Mouse (Mus musculus): ENCODE measurements at regions not wholly inside any gene's neighbourhood (a gene's known extent, or its start where the extent isn't known, plus 50 kb on each side); places are given as distances from the start of the nearest gene placed in this dataset.

- no peak for DNase-seq (ENCODE audit: low spot score)
These were observed 55.3 kb upstream of the Ccnd2 start for GRCm38 (mm10) chr6:127207308-127207707.

- no peak for DNase-seq (ENCODE audit: low spot score)
These were observed 61.4 kb upstream of the Ccnd2 start for GRCm38 (mm10) chr6:127213355-127213754.

DNA sequence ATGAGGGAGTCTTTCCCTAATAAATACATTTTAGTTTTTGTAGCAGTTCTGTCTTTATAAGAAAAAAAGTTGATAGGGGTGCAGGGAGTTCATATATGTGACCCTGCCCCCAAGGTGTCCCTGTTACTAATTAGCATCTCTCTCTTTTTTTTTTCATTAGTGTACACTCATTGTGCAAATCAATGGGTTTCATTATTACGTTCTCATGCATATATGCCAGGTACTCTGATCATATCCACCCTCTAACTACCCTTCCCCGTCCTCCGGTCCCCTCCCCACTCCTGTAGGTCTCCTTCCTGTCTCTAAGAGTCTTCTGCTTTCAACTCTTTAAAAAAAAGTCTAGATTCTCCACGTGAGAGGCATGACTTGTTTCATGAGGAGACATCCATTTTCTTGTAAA lies 63.9 kb upstream of the Ccnd2 start:
- DNase-seq (ENCODE audit: low spot score), result no peak

DNA sequence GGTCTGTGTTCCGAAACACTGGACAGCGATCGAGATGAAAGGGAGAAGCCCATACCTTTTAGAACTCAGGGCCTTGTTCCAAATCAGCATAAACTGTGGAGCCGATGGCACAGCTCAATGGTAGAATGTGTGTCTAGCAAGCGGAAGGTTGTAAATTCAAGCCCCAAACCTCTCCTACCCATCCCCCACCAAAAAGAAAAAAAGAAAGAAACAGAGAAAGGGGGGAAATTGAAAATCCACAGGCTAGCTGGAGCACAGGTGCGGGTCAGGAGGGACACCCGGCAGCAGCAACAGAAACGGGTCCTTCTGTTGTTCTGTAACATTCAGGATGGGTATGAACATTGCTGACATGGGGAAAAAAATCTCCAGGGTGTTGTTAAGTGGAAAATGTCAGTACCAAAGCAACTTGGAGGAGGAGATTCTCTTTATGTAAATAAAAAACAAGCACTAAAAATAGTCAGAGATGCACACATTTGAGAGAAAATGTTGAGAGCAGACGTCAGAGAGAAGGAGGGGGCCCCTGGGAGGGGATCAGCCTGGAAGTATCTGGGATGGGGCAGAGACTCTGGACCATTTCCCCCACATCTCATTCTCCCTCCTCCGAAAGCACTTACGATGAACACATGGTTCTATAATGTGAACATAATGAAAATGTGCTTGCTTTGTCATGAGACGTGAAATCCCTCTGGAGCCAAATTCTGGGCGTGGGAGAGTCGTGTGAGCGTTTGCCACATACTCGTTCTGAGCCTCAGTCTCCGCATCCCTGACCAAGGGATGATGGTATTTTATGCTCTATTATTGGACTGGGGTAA lies 66.8 kb upstream of the Ccnd2 start:
- DNase-seq (ENCODE audit: low spot score), result no peak

DNA sequence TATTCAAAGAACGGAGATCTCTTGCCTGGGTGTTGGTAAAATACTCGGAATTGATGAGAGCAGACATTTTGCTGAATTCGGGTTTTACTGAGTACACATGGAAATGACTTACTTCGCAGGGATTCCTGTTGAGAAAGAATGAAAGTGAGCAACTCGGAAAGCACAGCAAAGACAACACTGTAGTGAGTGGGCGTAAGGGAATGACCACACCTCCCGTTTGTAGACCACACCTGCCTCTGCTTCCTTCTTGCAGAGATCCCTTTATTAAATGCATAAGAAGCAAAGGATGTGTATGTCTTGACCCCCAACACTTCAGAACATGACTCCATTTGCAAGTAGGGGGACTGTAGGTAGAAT lies 67.4 kb upstream of the Ccnd2 start:
- no peak for DNase-seq (ENCODE audit: low spot score)

GRCm38 (mm10) chr6:127226242-127226983 lies 74.4 kb upstream of the Ccnd2 start:
- no peak for DNase-seq (ENCODE audit: low spot score)

GRCm38 (mm10) chr6:127236510-127237109 lies 84.6 kb upstream of the Ccnd2 start:
- no peak for DNase-seq (ENCODE audit: low spot score)

DNA sequence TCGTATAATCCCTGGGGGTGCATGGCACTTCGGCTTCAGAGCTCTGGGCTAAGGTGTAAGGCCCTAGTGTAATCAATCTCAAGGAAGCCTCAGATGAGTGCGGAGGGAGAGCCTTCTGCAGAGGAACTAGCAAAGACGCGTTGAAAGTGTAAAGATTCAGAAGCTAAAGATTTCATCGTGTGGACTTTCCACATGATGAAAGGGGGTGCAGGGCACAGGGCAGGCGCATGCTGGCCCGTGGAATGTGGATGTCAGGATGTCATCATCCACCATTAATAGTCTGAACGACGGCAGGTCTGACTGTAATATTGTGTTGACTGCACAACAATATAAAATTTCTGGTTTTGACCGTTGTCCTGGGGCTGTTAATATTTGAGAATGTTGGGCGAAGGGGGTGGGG lies 85.2 kb upstream of the Ccnd2 start:
- no peak for DNase-seq (ENCODE audit: low spot score)

DNA sequence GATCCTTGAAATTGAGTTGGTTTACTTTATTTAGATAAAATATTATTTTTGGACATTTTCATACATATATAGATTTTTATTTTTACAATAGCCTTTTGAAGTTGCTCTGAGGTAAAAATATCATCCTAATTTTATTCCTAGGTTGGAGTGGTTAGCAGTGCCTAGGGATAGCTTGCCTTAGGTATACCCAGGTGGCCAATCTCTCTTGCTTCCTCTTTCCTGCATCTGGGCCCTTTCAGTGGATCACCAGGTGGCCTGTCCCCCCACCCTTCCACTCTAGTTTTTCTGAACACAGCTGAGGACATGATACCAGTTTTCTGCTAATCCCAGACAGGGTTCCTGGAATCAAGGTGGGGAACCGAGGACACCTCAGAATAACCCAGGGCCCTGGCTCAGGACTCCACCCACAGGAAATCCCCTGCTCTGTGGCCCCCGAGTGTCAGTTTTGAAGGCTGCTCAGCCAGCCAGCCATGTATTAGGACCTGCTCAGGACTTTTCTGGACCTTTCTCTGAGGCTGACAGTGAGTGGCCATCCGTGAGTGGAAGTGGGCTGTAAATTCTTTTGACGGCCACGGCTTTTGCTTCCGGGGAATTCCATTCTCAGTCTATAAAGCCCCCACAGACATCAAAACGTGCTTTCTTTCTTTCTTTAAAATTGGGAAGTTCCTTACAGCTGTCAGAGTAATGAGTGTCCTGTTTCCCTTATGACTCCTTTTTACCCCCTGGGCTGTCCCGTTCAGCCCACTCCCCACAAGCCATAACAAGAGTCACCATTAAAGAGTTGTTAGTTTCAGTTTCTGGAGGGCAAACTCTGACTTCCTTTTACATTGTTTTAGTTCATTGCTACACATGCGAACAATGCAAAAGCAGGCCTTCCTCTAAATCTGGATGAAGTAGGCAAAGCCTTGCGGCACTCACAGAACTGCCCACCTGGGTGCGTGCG lies 87.8 kb upstream of the Ccnd2 start:
- no peak for DNase-seq (ENCODE audit: low spot score)

GRCm38 (mm10) chr6:127240472-127241375 lies 88.7 kb upstream of the Ccnd2 start:
- DNase-seq (ENCODE audit: low spot score), result no peak

DNA sequence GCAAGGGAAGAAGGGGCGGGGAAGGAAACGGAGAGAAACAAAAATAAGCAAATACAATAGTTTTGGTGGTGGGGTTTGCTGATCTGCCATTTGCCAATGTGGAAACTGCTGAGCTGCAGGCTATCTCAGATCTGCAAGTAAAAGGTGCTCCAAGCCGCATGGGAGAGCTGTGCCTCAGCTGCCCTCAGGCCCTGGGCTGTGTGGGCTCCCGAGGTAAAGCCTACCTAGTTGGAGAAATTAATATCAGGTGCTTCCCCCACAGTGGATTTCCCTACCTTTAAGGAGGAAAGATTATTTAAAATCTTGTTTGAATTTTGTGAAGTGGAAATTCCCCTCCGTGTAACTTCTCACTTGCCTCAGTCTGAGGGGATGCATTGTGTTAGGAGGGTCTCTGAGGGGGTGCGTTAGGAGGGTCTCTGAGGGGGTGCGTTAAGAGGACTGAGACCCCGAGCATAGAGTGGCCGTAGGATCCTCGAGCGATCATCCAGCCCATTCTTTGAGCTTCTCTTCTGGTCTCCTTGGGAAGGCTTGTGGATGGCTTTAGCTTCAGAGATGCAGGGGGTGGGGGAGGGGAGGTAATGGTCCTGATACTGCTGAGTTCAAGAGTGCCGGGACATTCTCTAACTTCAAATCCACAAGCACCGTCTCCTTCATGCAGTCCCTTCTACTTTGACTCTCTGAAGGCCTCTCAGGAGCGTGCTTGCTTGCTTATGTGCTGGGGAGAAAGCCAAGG lies 89.9 kb upstream of the Ccnd2 start:
- no peak for DNase-seq (ENCODE audit: low spot score)

DNA sequence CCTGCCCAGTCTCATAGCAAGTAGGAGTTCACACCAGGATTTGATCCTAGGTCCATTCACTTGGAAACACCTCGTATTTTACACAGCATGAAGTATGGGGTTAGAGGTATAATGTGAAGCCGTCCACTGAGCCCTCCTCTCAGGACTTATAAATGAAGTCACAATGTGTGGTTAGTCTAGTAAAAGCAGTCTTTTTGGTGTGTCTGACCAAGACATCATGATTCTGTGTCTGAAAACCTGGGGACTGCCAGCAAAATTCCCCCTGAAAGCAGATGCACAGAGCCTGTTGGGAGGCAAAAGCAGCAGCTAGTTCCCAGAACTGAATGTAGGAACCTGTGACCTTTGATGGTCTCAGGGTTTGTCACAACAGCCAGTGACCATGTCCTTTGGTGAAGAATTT lies 91.0 kb upstream of the Ccnd2 start:
- no peak for DNase-seq (ENCODE audit: low spot score)

- DNase-seq (ENCODE audit: low spot score), result no peak
These were observed 93.9 kb upstream of the Ccnd2 start for GRCm38 (mm10) chr6:127245814-127246440.

GRCm38 (mm10) chr6:127246730-127247129 lies 94.7 kb upstream of the Ccnd2 start:
- peak; percentile 44 for DNase-seq (ENCODE audit: low spot score)

DNA sequence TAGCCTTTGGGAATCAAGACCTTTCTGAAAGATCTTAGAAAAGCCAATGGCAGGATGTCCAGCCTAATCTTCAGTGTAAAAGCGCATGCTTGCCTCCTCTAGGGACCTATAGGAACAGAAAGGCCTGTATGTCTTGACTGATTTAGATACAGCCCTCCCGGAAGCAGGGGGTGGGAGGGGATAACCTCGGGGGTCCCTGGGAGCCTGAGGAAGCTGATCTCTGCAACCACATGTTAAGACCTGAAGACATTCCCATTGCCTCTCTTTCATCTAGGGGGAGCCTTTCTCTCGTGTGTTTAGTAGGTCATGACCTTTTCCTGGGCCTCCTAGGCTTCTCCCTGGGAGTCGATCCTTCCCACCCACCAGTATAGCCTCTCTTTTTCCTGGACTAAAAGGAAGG lies 95.3 kb upstream of the Ccnd2 start:
- DNase-seq (ENCODE audit: low spot score), result peak; percentile 53

DNA sequence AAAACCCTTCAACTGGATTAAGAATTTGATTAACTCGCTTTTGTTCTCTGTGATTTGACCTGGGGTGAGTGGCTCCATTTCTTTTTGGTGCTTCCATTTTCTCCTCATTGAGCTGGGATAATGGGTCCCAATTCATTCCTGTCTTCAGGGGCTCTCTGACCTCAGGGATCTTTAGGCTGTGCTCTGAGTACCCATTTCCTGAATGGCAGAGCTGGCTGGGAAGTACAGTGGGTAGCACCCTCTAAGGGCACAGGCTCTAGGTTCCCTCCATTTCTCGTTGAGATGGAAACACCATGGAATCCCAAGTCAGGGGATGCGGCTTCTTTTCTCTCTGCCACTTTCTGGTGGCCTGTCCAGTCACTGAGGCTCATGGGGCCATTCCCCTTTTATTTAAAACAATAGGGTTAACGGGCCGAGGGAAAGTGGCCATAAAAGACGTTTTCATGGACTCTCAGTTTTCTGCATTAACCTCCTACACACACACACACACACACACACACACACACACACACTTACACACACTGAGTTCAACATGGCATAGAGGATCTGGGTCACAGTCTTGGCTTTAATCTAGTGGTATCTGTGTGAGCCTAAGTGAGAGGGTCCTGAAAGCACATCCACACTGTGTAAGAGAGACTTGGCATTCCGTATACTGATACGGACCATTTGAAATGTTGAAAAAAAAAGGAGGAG lies 98.3 kb upstream of the Ccnd2 start:
- DNase-seq (ENCODE audit: low spot score), result peak; percentile 86

GRCm38 (mm10) chr6:127250874-127251670 lies 99.1 kb upstream of the Ccnd2 start:
- DNase-seq (ENCODE audit: low spot score), result peak; percentile 72

DNA sequence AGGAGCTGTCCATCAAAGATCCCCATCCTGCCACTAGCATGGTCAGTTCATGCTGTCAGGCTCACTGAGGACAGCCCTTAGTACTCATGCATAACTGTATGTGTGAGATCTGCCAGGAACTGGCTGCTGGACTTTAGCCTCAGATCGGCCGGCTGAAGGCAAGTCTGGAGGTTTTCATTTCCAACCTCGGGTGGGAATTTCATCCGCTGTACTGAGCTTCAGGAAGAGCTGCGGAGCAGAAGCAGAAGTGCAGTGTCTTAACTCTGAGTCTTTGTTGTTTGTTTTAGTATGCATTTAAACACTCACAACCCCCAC lies 99.6 kb upstream of the Ccnd2 start:
- DNase-seq (ENCODE audit: low spot score), result peak; percentile 48

Data from embryo, embryonic 10 days (tissue).